Mouse (Mus musculus) heart, adult 2 months (tissue): ENCODE measurements around the gene Rps19bp1. TPM values are rescaled to one million over a fixed set of nuclear protein-coding genes. Genes with fewer than 3 reads are reported as not detected.

Source experiments
- DNase-seq, 2 experiments: peaks; one replicate each; pipeline ENCODE4 v3.0.0; 2021
- H3K27ac ChIP-seq: fragments of 200-600 bp; 2 replicates; pipeline ENCODE4 v1.8.1; 2022
- H3K27me3 ChIP-seq: fragments of 200-500 bp; 2 replicates; pipeline ENCODE4 v1.6.1; 2012; ENCODE audit warnings: mild to moderate bottlenecking, low read length, inconsistent platforms, mixed read lengths; ENCODE audit not compliant: control insufficient read depth, insufficient read depth
- H3K36me3 ChIP-seq: fragments of 200-500 bp; 2 replicates; pipeline ENCODE4 v1.6.1; 2012; ENCODE audit warnings: low read length, inconsistent platforms; ENCODE audit not compliant: control insufficient read depth, insufficient read depth
- H3K4me1 ChIP-seq: fragments of 200-500 bp; 2 replicates; pipeline ENCODE4 v1.6.1; 2011; ENCODE audit warnings: low read length; ENCODE audit not compliant: control insufficient read depth, insufficient read depth
- H3K4me3 ChIP-seq: fragments of 200-600 bp; 2 replicates; pipeline ENCODE4 v1.8.1; 2022
- H3K79me2 ChIP-seq: fragments of 200-500 bp; replicated peaks from 2 replicates; pipeline ENCODE4 v1.6.1; 2012; ENCODE audit warnings: mild to moderate bottlenecking, inconsistent platforms, low read length, moderate library complexity, mixed read lengths; ENCODE audit not compliant: control insufficient read depth, insufficient read depth
- H3K9ac ChIP-seq: fragments of 200-500 bp; 2 replicates; pipeline ENCODE4 v1.6.1; 2012; ENCODE audit warnings: low read depth, mild to moderate bottlenecking, control low read depth, inconsistent platforms, low read length, mixed read lengths
- CTCF ChIP-seq: fragments of 200-600 bp; IDR thresholded peaks from 2 replicates; pipeline ENCODE4 v1.8.1; 2022; ENCODE audit warnings: antibody characterized with exemption, mild to moderate bottlenecking, moderate library complexity
- EP300 ChIP-seq: fragments of 200-500 bp; IDR thresholded peaks from 2 replicates; pipeline ENCODE4 v1.6.1; 2011; ENCODE audit warnings: low read depth, low read length, control low read depth; ENCODE audit not compliant: insufficient read depth
- POLR2A ChIP-seq: fragments of 200-500 bp; IDR thresholded peaks from 2 replicates; pipeline ENCODE4 v1.6.1; 2011; ENCODE audit warnings: mild to moderate bottlenecking, low read depth, low read length, control low read depth; ENCODE audit not compliant: insufficient read depth
- WGBS: fragments of 180-500 bp; shearing (Covaris S2); methylation state at CpG from one replicate; pipeline ENCODE4 v1.1.7; 2018; 5-methylcytosine and 5-hydroxymethylcytosine counted together
- intact Hi-C: fragments of 180-260 bp; cut with DNase I; formaldehyde crosslinking; loops from one replicate; pipeline ENCODE4 v1.15.1; 2025
- polyA plus RNA-seq: library from polyadenylated mRNA; depleted of rRNA; stranded (reverse); fragments of >200 nt; gene quantifications from 2 replicates; pipeline ENCODE4 v1.2.3, GENCODE M21; 2012
- total RNA-seq, 2 experiments: library from RNA; stranded (reverse); gene quantifications; 2 replicates each; pipeline ENCODE4 v1.2.3; 2021

Rps19bp1 gene
- total and polyA plus RNA-seq, 3 experiments: 12.7 to 16.4 (median 15.6) TPM

DNA sequence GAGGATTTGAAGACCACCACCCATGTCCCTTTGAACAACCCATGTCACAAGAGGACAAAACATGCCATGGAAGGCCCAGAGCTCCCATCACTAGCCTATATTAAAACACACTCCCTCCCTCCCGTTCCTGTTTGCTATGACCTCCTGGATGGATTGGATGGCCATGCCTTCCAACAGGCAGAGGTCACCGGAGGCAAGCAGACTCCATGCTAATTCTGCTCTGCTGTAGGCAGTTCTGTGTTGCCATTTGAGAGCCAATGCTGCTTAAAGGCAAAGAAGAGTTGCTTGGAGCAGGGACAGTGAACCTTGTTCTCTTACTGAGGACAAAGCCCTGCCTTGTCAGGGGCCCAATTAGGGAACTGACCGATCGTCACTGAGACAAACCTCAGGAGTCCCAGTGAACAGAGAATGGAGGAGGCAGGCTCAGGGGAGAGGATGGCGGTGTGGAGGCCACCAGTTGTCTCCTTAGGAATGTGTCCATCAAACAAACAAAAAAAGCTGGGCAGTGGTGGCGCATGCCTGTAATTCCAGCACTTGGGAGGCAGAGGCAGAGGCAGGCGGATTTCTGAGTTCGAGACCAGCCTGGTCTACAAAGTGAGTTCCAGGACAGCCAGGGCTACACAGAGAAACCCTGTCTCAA, 4.6 kb downstream of the Rps19bp1 start:
- Histone ChIP-seq H3K9ac (no peak overlapping the region), H3K79me2 (no peaks in the 10 kb centered on the region), H3K27me3 (no peaks in the 10 kb centered on the region), H3K27ac (no peak overlapping the region), H3K4me1 (peaks cover 12% of the 10 kb centered on the region), H3K4me3 (no peak overlapping the region), H3K36me3 (peaks cover 19% of the 10 kb centered on the region)
- 70% methylated on average over 8 of the region's 8 CpGs for WGBS
- intact Hi-C loops: loop anchor here (5.0 to 10.0 kb wide), 7 partner anchors 32 to 935 kb away; partner anchors contain the start of genes Adsl and Mrtfa
- no peak for DNase-seq
- TF ChIP-seq EP300 (no peak), POLR2A (no peak), CTCF (no peak)

DNA sequence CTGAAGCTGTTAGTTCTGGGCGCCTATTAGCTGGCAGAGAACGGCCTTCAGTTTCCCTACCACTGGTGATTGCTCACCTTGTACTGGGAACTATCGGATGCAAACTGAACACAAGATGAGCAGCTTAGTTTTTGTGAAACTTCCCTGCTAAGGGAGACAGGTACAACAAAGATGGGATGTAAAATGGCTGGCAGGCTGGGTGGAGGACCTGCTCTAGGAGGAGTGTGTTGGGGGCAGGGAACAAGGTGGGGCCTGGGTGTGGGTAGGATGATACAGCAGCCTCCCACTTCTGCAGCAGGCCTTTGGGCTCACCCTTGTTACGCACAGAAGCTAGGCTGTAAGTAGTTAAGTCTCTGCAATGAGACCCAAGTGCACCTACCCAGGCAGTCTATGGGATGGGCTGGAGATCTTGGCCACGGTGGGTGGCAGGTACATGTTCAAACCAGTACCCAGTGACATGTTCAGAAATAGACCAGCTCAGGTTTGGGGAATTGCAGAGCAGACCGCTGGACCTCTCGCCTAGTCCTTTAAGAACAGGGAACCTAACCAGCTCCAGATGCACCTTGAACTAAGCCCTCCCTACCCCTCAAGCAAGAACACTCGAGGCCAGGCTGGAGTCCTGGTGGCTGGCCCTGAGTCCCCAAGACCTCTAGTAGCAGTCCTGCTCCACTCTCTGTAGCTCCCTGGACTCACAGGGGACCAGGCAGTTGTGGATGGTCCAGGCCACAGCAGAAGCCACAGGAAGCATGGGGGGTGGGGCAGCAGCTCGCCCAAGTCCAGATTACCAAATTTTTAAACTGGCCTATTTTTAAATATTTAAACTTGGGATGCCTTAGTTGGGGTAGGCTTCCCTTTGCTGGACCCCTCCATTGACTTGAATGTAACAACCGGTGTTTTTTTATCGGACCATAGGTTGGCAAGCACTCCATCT, 5.6 kb downstream of the Rps19bp1 start:
- H3K36me3 ChIP-seq: peaks cover 19% of the 10 kb centered on the region
- 49% methylated on average over 11 of the region's 11 CpGs for WGBS
- H3K79me2 ChIP-seq: no peaks in the 10 kb centered on the region
- intact Hi-C loops: loop anchor here (10.0 kb wide), 2 partner anchors 314 to 936 kb away; partner anchors contain the start of gene Mrtfa
- H3K27me3 ChIP-seq: no peaks in the 10 kb centered on the region
- H3K4me3 ChIP-seq: no peak overlapping the region
- H3K27ac ChIP-seq: no peak overlapping the region
- no peak overlapping the region for H3K9ac ChIP-seq
- TF ChIP-seq POLR2A (peak; percentile 9; the same call in 1 of the 2 replicates), EP300 (0 out of 2 replicates have a peak, but pooled peaks have one; percentile 7), CTCF (no peak)
- H3K4me1 ChIP-seq: peaks cover 14% of the 10 kb centered on the region
- DNase-seq: peak in 1 of 2 experiments; percentile 29

GRCm38 (mm10) chr15:80257602-80258239, 6.4 kb downstream of the Rps19bp1 start:
- H3K4me3 ChIP-seq: no peak overlapping the region
- H3K79me2 ChIP-seq: no peaks in the 10 kb centered on the region
- H3K36me3 ChIP-seq: peaks cover 19% of the 10 kb centered on the region
- H3K9ac ChIP-seq: no peak overlapping the region
- WGBS: 13% methylated on average over 4 of the region's 4 CpGs
- intact Hi-C loops: loop anchor here (10.0 kb wide), 2 partner anchors 313 to 937 kb away; partner anchors contain the start of gene Mrtfa
- no peak for DNase-seq
- H3K27me3 ChIP-seq: no peaks in the 10 kb centered on the region
- peaks cover 14% of the 10 kb centered on the region for H3K4me1 ChIP-seq
- no peak overlapping the region; the same call in 1 of the 2 replicates for H3K27ac ChIP-seq
- peak; percentile 51; the same call in 1 of the 2 replicates for TF ChIP-seq POLR2A
- 0 out of 2 replicates have a peak, but pooled peaks have one; percentile 17 for TF ChIP-seq EP300
- no peak for TF ChIP-seq CTCF

DNA sequence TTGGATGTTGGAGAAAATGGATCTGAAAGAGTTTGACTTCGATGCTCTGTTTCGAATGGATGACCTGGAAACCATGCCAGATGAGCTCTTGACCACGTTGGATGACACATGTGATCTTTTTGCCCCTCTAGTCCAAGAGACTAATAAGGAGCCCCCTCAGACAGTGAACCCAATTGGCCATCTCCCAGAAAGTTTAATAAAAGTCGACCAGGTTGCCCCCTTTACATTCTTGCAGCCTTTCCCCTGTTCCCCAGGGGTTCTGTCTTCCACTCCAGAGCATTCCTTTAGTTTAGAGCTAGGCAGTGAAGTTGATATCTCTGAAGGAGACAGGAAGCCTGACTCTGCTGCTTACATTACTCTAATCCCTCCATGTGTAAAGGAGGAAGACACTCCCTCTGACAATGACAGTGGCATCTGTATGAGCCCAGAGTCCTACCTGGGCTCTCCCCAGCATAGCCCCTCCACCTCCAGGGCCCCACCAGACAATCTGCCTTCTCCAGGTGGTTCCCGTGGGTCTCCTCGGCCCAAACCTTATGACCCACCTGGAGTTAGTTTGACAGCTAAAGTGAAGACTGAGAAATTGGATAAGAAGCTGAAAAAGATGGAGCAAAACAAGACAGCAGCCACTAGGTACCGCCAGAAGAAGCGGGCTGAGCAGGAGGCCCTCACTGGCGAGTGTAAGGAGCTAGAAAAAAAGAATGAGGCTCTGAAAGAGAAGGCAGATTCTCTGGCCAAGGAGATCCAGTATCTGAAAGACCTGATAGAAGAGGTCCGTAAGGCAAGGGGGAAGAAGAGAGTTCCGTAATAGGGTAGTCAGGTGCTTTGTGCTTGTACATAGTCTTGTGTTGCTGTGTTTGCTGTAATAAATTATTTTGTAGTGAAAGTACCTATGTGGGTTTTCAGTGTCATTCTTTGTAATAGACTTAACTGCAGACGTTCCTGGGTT, 7.2 kb downstream of the Rps19bp1 start:
- H3K4me1 ChIP-seq: peaks cover 14% of the 10 kb centered on the region
- WGBS: 38% methylated on average over 12 of the region's 12 CpGs
- no peak for DNase-seq
- peak overlapping the region; percentile 83 for H3K9ac ChIP-seq
- no peaks in the 10 kb centered on the region for H3K27me3 ChIP-seq
- H3K4me3 ChIP-seq: peak overlapping the region; percentile 100
- H3K27ac ChIP-seq: peak overlapping the region; percentile 99
- intact Hi-C loops: loop anchor here (10.0 kb wide), 2 partner anchors 312 to 938 kb away; partner anchors contain the start of gene Mrtfa
- peaks cover 19% of the 10 kb centered on the region for H3K36me3 ChIP-seq
- H3K79me2 ChIP-seq: no peaks in the 10 kb centered on the region
- TF ChIP-seq CTCF (no peak), EP300 (no peak), POLR2A (0 out of 2 replicates have a peak, but pooled peaks have one; percentile 27)

GRCm38 (mm10) chr15:80256242-80256641, 7.9 kb downstream of the Rps19bp1 start:
- WGBS: 1% methylated on average over 16 of the region's 16 CpGs
- Histone ChIP-seq H3K4me3 (peak overlapping the region; percentile 100), H3K9ac (peak overlapping the region; percentile 83), H3K27me3 (no peaks in the 10 kb centered on the region), H3K27ac (peak overlapping the region; percentile 99), H3K4me1 (peaks cover 14% of the 10 kb centered on the region), H3K79me2 (no peaks in the 10 kb centered on the region), H3K36me3 (peaks cover 19% of the 10 kb centered on the region)
- no peak for DNase-seq
- TF ChIP-seq POLR2A: no peak; the same call in 1 of the 2 replicates
- TF ChIP-seq EP300: no peak
- no peak for TF ChIP-seq CTCF
- intact Hi-C loops: loop anchor here (10.0 kb wide), 2 partner anchors 311 to 939 kb away; partner anchors contain the start of gene Mrtfa
